Mouse (Mus musculus) cerebellum, adult 9-10 months (tissue): ENCODE data around the gene Zfp358.

Experiments used
- DNase-seq: peaks from one replicate; pipeline ENCODE4 v3.0.0; 2022

Zfp358 gene

GRCm38 (mm10) chr8:3492901-3493844 is at the start of gene Zfp358:
Gene Zfp358, plus strand, starts transcription at chr8:3493138.
- peak; percentile 79 for DNase-seq

GRCm38 (mm10) chr8:3449226-3449625 is 43.7 kb upstream of the Zfp358 start:
- DNase-seq = no peak

- DNase-seq = peak; percentile 59
These were observed 42.3 kb upstream of the Zfp358 start for GRCm38 (mm10) chr8:3450670-3451069.

GRCm38 (mm10) chr8:3451992-3452391 is 40.9 kb upstream of the Zfp358 start:
- no peak for DNase-seq

- DNase-seq = no peak
These were observed 29.7 kb upstream of the Zfp358 start for GRCm38 (mm10) chr8:3463248-3463647.

- no peak for DNase-seq
These were observed 28.6 kb upstream of the Zfp358 start for GRCm38 (mm10) chr8:3464309-3464708.

GRCm38 (mm10) chr8:3467006-3467885 is 25.7 kb upstream of the Zfp358 start, which contains the start of gene Pex11g:
Gene Pex11g, minus strand, starts transcription at chr8:3467680.
- DNase-seq = peak; percentile 98

DNA sequence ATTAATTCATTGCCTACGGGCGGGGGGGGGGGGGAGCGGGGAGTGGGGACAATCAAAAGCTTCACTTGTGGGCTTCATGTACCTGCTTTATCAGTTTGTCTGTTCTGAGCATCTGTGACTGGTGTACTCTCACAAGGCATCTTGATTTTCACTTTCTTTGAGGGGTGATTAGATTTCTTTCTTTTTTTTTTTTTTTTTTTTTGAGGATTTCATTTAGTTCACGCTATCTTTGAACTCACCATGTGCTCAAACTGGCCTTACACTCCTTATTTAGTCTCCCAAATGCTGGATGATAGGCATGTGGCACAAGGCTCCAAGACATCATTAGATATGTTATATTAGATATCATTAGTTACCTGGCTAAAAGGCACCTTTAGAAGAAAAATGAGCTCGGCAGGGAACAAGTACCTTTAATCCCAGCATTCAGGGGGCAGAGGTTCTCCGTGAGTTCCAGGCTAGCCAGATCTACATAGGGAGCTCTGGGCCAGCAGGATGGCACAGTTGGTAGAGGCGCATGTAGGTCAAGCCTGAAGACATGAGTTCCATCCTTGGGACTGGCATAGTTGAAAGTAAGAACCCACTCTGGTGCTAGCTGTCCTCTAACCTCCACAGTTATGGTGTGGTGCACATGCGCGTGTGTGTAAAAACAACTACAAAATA is 24.9 kb upstream of the Zfp358 start:
- no peak for DNase-seq

- no peak for DNase-seq
These were observed 24.1 kb upstream of the Zfp358 start for GRCm38 (mm10) chr8:3468838-3469237.

GRCm38 (mm10) chr8:3470562-3470961 is 22.4 kb upstream of the Zfp358 start, which contains the start of gene Tex45:
Gene Tex45, plus strand, starts transcription at chr8:3470862.
- no peak for DNase-seq

- DNase-seq = no peak
These were observed 17.1 kb upstream of the Zfp358 start for GRCm38 (mm10) chr8:3475715-3476429.

DNA sequence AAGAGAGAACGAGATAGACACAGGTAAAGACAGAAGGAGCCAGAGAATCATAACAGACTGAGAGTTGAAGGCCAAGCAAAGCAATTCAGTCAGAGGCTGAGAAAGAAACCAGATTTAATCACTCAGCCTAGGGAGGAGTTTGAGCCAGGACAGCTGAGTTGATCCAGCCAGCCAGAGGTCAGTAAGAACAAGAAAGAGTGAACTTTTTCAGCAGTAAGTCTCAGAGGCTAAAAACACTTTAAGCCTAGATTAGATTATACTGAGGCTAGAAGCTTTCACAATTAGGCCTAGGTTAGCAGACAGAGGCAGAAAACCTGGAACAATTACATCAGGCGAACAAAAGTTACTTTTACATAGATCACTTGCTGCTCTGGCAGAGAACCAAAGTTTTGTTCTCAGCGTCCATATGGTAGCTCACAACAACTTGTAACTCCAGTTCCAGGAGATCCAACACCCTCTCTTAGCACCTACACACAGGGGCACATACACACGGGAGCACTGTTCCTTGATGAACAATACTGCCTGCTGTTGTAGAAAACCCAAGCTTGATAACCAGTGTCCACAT is 12.6 kb upstream of the Zfp358 start:
- DNase-seq = no peak

GRCm38 (mm10) chr8:3481605-3482004 is 11.3 kb upstream of the Zfp358 start:
- no peak for DNase-seq

- no peak for DNase-seq
These were observed 10.6 kb upstream of the Zfp358 start for GRCm38 (mm10) chr8:3482240-3482740.

DNA sequence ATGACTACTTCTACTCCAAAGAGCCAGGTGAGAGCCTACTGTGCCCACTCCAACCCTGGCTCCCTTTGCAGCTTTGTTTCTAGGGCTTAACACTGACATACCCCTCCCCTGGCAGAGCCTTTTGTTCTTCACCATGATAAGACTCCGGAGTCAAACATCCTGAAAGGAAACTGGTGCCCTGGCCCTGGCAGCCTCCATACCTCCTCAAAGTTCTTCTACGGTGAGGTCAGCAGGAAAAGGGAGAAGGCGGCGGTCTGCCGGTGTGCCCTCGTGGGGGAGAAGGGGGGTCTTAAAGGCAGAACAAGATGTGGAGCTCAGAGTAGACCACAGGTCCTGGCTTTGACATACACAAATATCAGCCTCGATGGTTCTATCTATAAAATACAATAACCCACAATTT is 9.4 kb upstream of the Zfp358 start:
- DNase-seq = no peak

- no peak for DNase-seq
These were observed 7.7 kb upstream of the Zfp358 start for GRCm38 (mm10) chr8:3485192-3485591.

- DNase-seq = peak; percentile 56
These were observed 889 bp downstream of the Zfp358 start for GRCm38 (mm10) chr8:3493845-3494208.

GRCm38 (mm10) chr8:3495578-3496427 is 2.9 kb downstream of the Zfp358 start:
- peak; percentile 51 for DNase-seq

GRCm38 (mm10) chr8:3496428-3496748 is 3.5 kb downstream of the Zfp358 start:
- DNase-seq = no peak

- DNase-seq = peak; percentile 14
These were observed 5.6 kb downstream of the Zfp358 start for GRCm38 (mm10) chr8:3498583-3498982.

- no peak for DNase-seq
These were observed 6.8 kb downstream of the Zfp358 start for GRCm38 (mm10) chr8:3499751-3500150.
